Mouse (Mus musculus): ENCODE measurements around the gene Hamp. TPM values are rescaled to one million over a fixed set of nuclear protein-coding genes. Genes with fewer than 3 reads are reported as not detected.
"Not testable (repeated sequence)": the region's sequence is repeated elsewhere in the genome, so short reads cannot be mapped to it uniquely, and the experiment has no call there.

The Hamp gene
- polyA plus RNA-seq, 1 experiment from 2014 or later = not detected

GRCm38 (mm10) chr7:30955584-30956356, 11.9 kb upstream of the Hamp start:
- Histone ChIP-seq H3K27ac (peak overlapping the region; percentile 99), H3K4me3 (replicated peaks) (peak overlapping the region; percentile 97), H3K27me3 (no peaks in the 10 kb centered on the region), H3K4me1 (replicated peaks) (peaks cover 16% of the 10 kb centered on the region), H3K36me3 (peaks cover 62% of the 10 kb centered on the region), H3K9ac (replicated peaks) (peak overlapping the region; percentile 100), H3K9me3 (no peaks in the 10 kb centered on the region), H3K4me2 (peak overlapping the region; percentile 70)
- ATAC-seq (ENCODE audit: insufficient number of reproducible peaks, insufficient read depth, low FRiP score, low TSS enrichment, low read depth) = peak; percentile 78
- WGBS = under 1% methylated on average over 61 of the region's 64 CpGs

GRCm38 (mm10) chr7:30954971-30955520, 11.2 kb upstream of the Hamp start:
- Histone ChIP-seq H3K4me3 (replicated peaks) (peak overlapping the region; percentile 97), H3K27me3 (no peaks in the 10 kb centered on the region), H3K4me2 (peak overlapping the region; percentile 70), H3K36me3 (peaks cover 69% of the 10 kb centered on the region), H3K27ac (no peak overlapping the region), H3K9ac (replicated peaks) (peak overlapping the region; percentile 100; the same call in 1 of the 2 replicates), H3K4me1 (replicated peaks) (peaks cover 16% of the 10 kb centered on the region), H3K9me3 (no peaks in the 10 kb centered on the region)
- 88% methylated on average over 12 of the region's 12 CpGs for WGBS
- ATAC-seq (ENCODE audit: insufficient number of reproducible peaks, insufficient read depth, low FRiP score, low TSS enrichment, low read depth) = no peak

- Histone ChIP-seq H3K27me3 (no peaks in the 10 kb centered on the region), H3K4me3 (replicated peaks) (no peak overlapping the region), H3K9ac (replicated peaks) (no peak overlapping the region), H3K27ac (no peak overlapping the region), H3K9me3 (no peaks in the 10 kb centered on the region), H3K36me3 (peaks cover 71% of the 10 kb centered on the region), H3K4me1 (replicated peaks) (peaks cover 16% of the 10 kb centered on the region), H3K4me2 (no peak overlapping the region)
- ATAC-seq (ENCODE audit: insufficient number of reproducible peaks, insufficient read depth, low FRiP score, low TSS enrichment, low read depth) = no peak
- WGBS = 87% methylated on average over 3 of the region's 3 CpGs
Observed at GRCm38 (mm10) chr7:30954036-30954435, 10.2 kb upstream of the Hamp start.

- Histone ChIP-seq H3K9me3 (no peaks in the 10 kb centered on the region), H3K36me3 (peaks cover 69% of the 10 kb centered on the region), H3K4me2 (no peak overlapping the region), H3K9ac (replicated peaks) (no peak overlapping the region), H3K27ac (no peak overlapping the region), H3K4me3 (replicated peaks) (no peak overlapping the region), H3K4me1 (replicated peaks) (peaks cover 16% of the 10 kb centered on the region), H3K27me3 (no peaks in the 10 kb centered on the region)
- no peak for ATAC-seq (ENCODE audit: insufficient number of reproducible peaks, insufficient read depth, low FRiP score, low TSS enrichment, low read depth)
- 82% methylated on average over 6 of the region's 6 CpGs for WGBS
Observed at GRCm38 (mm10) chr7:30953459-30953858, 9.6 kb upstream of the Hamp start.

DNA sequence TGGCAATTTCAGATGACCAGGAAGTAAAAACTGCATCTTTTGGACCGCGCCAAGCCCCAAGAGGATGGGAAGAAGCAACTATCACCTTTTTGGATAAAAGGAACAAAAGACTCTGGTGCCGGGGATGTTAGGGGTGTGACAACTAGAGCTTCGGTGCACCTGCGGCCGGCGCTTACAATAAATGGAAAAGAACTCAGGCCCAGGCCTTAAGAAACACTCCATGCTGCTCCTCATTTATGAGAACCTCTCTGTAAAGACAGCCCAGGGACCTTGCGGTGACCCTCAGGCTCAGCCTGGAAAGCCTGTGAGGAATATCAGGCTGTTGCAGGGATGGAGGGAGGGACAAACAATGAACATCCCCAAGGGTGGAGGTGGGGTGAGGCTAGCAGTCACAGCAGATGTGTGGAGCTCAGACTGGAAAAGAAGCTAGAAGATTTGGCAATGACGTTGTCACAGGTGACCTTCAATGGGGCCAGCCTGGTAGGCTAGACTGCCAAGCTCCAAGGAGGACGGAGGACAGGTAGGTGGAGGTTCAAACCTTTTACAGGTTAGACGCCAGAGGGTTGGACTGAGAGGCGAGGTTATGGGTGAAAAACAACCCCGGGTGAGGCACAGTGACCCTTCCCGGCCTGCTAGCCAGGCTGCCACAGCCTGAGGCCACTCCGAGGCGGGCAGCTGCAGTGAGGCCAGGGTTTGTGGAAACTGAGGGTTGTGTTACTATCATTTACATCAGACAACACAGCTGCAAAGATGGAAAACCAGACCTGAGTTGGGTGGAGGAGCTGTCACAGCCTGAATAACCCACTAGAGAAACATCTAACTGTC, 8.8 kb upstream of the Hamp start:
- Histone ChIP-seq H3K9ac (replicated peaks) (no peak overlapping the region), H3K27ac (no peak overlapping the region), H3K27me3 (no peaks in the 10 kb centered on the region), H3K4me1 (replicated peaks) (peaks cover 10% of the 10 kb centered on the region), H3K4me3 (replicated peaks) (no peak overlapping the region), H3K9me3 (no peaks in the 10 kb centered on the region), H3K36me3 (peaks cover 66% of the 10 kb centered on the region), H3K4me2 (no peak overlapping the region)
- ATAC-seq (ENCODE audit: insufficient number of reproducible peaks, insufficient read depth, low FRiP score, low TSS enrichment, low read depth) = no peak
- 91% methylated on average over 16 of the region's 16 CpGs for WGBS

DNA sequence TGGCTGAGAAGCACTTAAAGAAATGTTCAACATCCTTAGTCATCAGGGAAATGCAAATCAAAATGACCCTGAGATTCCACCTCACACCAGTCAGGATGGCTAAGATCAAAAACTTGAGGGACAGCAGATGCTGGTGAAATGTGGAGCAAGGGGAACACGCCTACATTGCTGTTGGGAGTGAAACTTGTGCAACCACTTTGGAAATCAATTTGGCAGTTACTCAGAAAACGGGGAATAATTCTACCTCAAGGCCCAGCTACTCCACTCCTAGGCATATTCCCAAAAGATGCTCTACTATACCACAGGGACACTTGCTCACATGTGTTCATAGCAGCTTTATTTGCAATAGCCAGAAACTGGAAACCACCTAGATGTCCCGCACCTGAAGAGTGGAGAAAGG, 6.1 kb upstream of the Hamp start:
- 96% methylated on average over 3 of the region's 3 CpGs for WGBS
- peaks cover 80% of the 10 kb centered on the region for H3K36me3 ChIP-seq
- ATAC-seq (ENCODE audit: insufficient number of reproducible peaks, insufficient read depth, low FRiP score, low TSS enrichment, low read depth) = not testable (repeated sequence)

GRCm38 (mm10) chr7:30945876-30946275, 2.0 kb upstream of the Hamp start:
- Histone ChIP-seq H3K4me1 (replicated peaks) (no peaks in the 10 kb centered on the region), H3K4me2 (no peak overlapping the region), H3K9me3 (no peaks in the 10 kb centered on the region), H3K36me3 (peaks cover 41% of the 10 kb centered on the region), H3K27ac (no peak overlapping the region), H3K4me3 (replicated peaks) (no peak overlapping the region), H3K27me3 (no peaks in the 10 kb centered on the region), H3K9ac (replicated peaks) (no peak overlapping the region)
- 93% methylated on average over 7 of the region's 7 CpGs for WGBS
- no peak; the same call in 1 of the 2 replicates for ATAC-seq (ENCODE audit: insufficient number of reproducible peaks, insufficient read depth, low FRiP score, low TSS enrichment, low read depth)

More for the DNA sequence above, 6.1 kb upstream of the Hamp start:
- H3K9ac ChIP-seq (replicated peaks); H3K4me3 ChIP-seq (replicated peaks); H3K4me1 ChIP-seq (replicated peaks); H3K27me3 ChIP-seq; H3K9me3 ChIP-seq; H3K27ac ChIP-seq; H3K4me2 ChIP-seq: not testable (repeated sequence)

DNA sequence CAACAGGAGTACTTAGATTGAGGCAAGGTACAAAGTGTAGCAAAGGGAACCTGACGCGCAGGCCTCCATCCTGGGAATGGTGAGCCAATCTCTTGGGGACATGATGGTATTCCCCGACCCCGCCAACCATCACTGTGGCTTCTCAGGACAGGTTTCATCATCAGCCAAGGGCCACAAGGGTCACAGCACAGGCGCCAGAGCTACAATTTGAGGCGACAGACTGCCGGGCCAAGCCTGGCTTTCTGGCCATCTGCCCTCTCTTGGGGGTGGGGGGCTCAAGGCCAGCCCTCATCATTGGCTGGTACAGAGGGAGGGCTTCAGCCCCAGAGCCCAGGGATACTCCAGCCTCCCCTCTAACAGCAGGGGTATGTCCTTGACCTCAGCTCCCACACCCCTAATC, 1.6 kb upstream of the Hamp start:
- ATAC-seq (ENCODE audit: insufficient number of reproducible peaks, insufficient read depth, low FRiP score, low TSS enrichment, low read depth); H3K9me3 ChIP-seq: not testable (repeated sequence)
- WGBS = 90% methylated on average over 7 of the region's 7 CpGs

DNA sequence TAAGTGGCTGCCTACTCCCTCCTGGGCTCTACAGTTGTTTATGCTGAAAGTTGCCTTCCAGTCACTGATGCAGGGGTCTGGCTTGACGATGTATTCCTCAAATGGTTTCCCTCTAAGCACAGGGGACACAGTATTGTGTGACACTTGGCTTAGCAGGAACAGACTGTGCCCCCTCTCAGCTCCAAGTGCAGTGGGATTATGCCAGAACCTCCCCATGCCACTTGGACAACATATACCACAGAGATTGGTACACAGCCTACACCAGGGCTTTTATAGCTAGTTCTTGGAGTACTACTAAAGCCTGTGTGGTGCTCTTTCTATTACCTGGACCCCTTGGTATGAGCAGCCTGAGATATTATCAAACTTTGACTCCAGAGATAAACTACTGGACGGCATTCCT, 874 bp upstream of the Hamp start:
- not testable (repeated sequence) for H3K4me3 ChIP-seq (replicated peaks); ATAC-seq (ENCODE audit: insufficient number of reproducible peaks, insufficient read depth, low FRiP score, low TSS enrichment, low read depth); H3K4me1 ChIP-seq (replicated peaks); H3K27me3 ChIP-seq; H3K27ac ChIP-seq; H3K4me2 ChIP-seq; H3K9ac ChIP-seq (replicated peaks); H3K9me3 ChIP-seq
- H3K36me3 ChIP-seq = peaks cover 29% of the 10 kb centered on the region
- 63% methylated on average over 2 of the region's 2 CpGs for WGBS

More for the DNA sequence above, 1.6 kb upstream of the Hamp start:
- H3K36me3 ChIP-seq = peaks cover 37% of the 10 kb centered on the region
- H3K9ac ChIP-seq (replicated peaks); H3K4me3 ChIP-seq (replicated peaks); H3K4me1 ChIP-seq (replicated peaks); H3K27me3 ChIP-seq; H3K4me2 ChIP-seq; H3K27ac ChIP-seq: not testable (repeated sequence)

DNA sequence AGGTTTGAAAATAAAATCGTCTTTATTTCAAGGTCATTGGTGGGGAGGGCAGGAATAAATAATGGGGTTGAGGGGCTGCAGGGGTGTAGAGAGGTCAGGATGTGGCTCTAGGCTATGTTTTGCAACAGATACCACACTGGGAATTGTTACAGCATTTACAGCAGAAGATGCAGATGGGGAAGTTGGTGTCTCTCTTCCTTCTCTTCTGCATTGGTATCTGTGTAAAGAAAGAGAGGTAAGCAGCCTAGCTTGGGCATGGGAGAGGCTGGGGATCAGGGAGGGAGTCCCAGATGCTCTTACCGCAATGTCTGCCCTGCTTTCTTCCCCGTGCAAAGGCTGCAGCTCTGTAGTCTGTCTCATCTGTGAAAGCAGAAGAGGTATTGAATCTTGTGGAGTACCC, 1.5 kb downstream of the Hamp start:
- not testable (repeated sequence) for H3K4me2 ChIP-seq; ATAC-seq (ENCODE audit: insufficient number of reproducible peaks, insufficient read depth, low FRiP score, low TSS enrichment, low read depth); H3K4me3 ChIP-seq (replicated peaks); H3K4me1 ChIP-seq (replicated peaks); H3K9ac ChIP-seq (replicated peaks); H3K27ac ChIP-seq; H3K9me3 ChIP-seq; H3K27me3 ChIP-seq
- peaks cover 18% of the 10 kb centered on the region for H3K36me3 ChIP-seq
- 64% methylated on average over 3 of the region's 3 CpGs for WGBS

- 74% methylated on average over 1 of the region's 1 CpGs for WGBS
- H3K36me3 ChIP-seq; H3K27ac ChIP-seq; H3K9ac ChIP-seq (replicated peaks); H3K4me2 ChIP-seq; H3K27me3 ChIP-seq; H3K9me3 ChIP-seq; H3K4me1 ChIP-seq (replicated peaks); ATAC-seq (ENCODE audit: insufficient number of reproducible peaks, insufficient read depth, low FRiP score, low TSS enrichment, low read depth); H3K4me3 ChIP-seq (replicated peaks): not testable (repeated sequence)
Observed at GRCm38 (mm10) chr7:30940070-30940469, 3.8 kb downstream of the Hamp start.
